In the genomic region with DNA sequence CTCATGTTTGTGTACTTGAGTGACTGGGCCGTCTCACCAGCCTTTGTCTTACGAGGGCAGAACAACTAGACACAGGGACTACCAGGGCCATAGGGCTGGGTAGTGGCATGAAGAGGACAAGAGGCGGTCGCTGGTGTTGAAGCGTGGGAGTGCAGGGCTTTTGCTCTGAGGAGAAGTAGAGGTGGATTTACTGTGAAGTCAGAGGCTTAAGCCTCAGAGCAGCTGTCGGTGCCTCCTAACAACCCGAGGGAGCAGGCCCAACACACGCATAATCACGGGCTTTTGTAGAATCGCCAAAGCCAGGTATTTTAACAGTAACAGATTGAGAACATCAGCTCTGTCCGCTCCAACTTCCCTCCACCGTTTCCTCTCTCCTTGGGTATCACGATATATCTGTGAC, we compare ENCODE assay signal across 23 mouse cellular contexts. TPM values are rescaled to one million over a fixed set of nuclear protein-coding genes. Genes with fewer than 3 reads are reported as not detected.
DNase-seq lines count a peak whose midpoint lies in the region; ATAC-seq lines count a peak whose summit lies in the region.
"Had no signal": no experiment of that assay in that cellular context is flagged by ENCODE, and none has a peak within 500 bp of the region (broad histone marks: within the 10 kb centered on the region; RNA-seq: fewer than 3 reads in every experiment).

No protein-coding gene starts in this region.

- no peak overlapping the region for H3K4me3 ChIP-seq in midbrain, embryonic 11.5 days (ENCODE audit: low read depth, low read length)
- H3K4me3 ChIP-seq in midbrain, embryonic 15.5 days, result no peak overlapping the region
- H3K4me3 ChIP-seq: embryonic facial prominence, embryonic 13.5 days; embryonic facial prominence, embryonic 15.5 days; erythroblast, embryonic 14.5 days; forebrain, embryonic 10.5 days; forebrain, embryonic 12.5 days had no signal

- 5% methylated on average over 13 of the region's 13 CpGs for WGBS in midbrain, embryonic 11.5 days
- 9% methylated on average over 13 of the region's 13 CpGs for WGBS in midbrain, embryonic 15.5 days

- peaks cover 11% of the 10 kb centered on the region for H3K4me1 ChIP-seq in midbrain, embryonic 11.5 days (ENCODE audit: control insufficient read depth, insufficient read depth, low read length)
- H3K4me1 ChIP-seq in midbrain, embryonic 15.5 days, result no peaks in the 10 kb centered on the region
- H3K4me1 ChIP-seq: embryonic facial prominence, embryonic 13.5 days; embryonic facial prominence, embryonic 15.5 days had no signal

- H3K9ac ChIP-seq in midbrain, embryonic 11.5 days (ENCODE audit: low read length), result no peak overlapping the region
- H3K9ac ChIP-seq in midbrain, embryonic 15.5 days, result no peak overlapping the region
- H3K9ac ChIP-seq: embryonic facial prominence, embryonic 13.5 days; embryonic facial prominence, embryonic 15.5 days; forebrain, embryonic 12.5 days had no signal

- H3K27ac ChIP-seq in midbrain, embryonic 11.5 days (ENCODE audit: low read depth, low read length), result no peak overlapping the region
- no peak overlapping the region for H3K27ac ChIP-seq in midbrain, embryonic 15.5 days
- H3K27ac ChIP-seq: embryonic facial prominence, embryonic 13.5 days; embryonic facial prominence, embryonic 15.5 days; forebrain, embryonic 10.5 days; forebrain, embryonic 12.5 days had no signal

- peaks cover 20% of the 10 kb centered on the region for H3K27me3 ChIP-seq in midbrain, embryonic 11.5 days (ENCODE audit: control insufficient read depth, insufficient read depth, low read length)
- H3K27me3 ChIP-seq in midbrain, embryonic 15.5 days (replicated peaks), result no peaks in the 10 kb centered on the region

- ATAC-seq in midbrain, embryonic 11.5 days (ENCODE audit: low FRiP score), result no peak
- no peak for ATAC-seq in midbrain, embryonic 15.5 days (replicated peaks)
- ATAC-seq: forebrain, embryonic 14.5 days; forebrain, embryonic 16.5 days had no signal

- H3K4me2 ChIP-seq in midbrain, embryonic 11.5 days, result no peak overlapping the region
- H3K4me2 ChIP-seq in midbrain, embryonic 15.5 days, result no peak overlapping the region
- H3K4me2 ChIP-seq: embryonic facial prominence, embryonic 13.5 days; embryonic facial prominence, embryonic 15.5 days; forebrain, embryonic 12.5 days had no signal

- H3K36me3 ChIP-seq in midbrain, embryonic 11.5 days (ENCODE audit: control insufficient read depth, insufficient read depth, low read length), result no peaks in the 10 kb centered on the region
- H3K36me3 ChIP-seq in midbrain, embryonic 15.5 days (replicated peaks), result no peaks in the 10 kb centered on the region
- H3K36me3 ChIP-seq: embryonic facial prominence, embryonic 13.5 days; embryonic facial prominence, embryonic 15.5 days; forebrain, embryonic 10.5 days; forebrain, embryonic 12.5 days had no signal

- peak; percentile 88 for DNase-seq in midbrain, embryonic 11.5 days (ENCODE audit: low spot score, missing footprints)
- peak; percentile 16 for DNase-seq in retina, embryonic 14.5 days (ENCODE audit: low spot score)
- peak; percentile 60 for DNase-seq in retina, postnatal 1 day
- DNase-seq in thymus, postnatal 14 days, result no peak
- DNase-seq: adrenal gland, adult 2 months; adrenal gland, postnatal 10 days; adrenal gland, postnatal 25 days; cerebellum, adult 11 months; cerebellum, adult 18-20 months; cerebellum, adult 8-10 months; cerebellum, adult 9-11 months; cerebellum, postnatal 14 days; cerebellum, postnatal 36 days; embryo, embryonic 11 days had no signal

- no peaks in the 10 kb centered on the region for H3K9me3 ChIP-seq in midbrain, embryonic 11.5 days (ENCODE audit: control insufficient read depth, low read length)
- no peaks in the 10 kb centered on the region for H3K9me3 ChIP-seq in midbrain, embryonic 15.5 days
- H3K9me3 ChIP-seq: embryonic facial prominence, embryonic 13.5 days; embryonic facial prominence, embryonic 15.5 days; forebrain, embryonic 10.5 days; forebrain, embryonic 12.5 days had no signal

RNA-seq across cellular contexts. Expression of a gene that starts 26.6 kb away (rescaled TPM):
- 5.6 and 6.1 TPM in 2 replicates for polyA plus RNA-seq in midbrain, embryonic 11.5 days (2014; fragmentation: Nextera tagmentation; extraction: Ambion mirVana)
- 3.9 TPM in 2 replicates for polyA plus RNA-seq in midbrain, embryonic 15.5 days (2015; fragmentation: Nextera tagmentation; extraction: Ambion mirVana)

RNA-seq across cellular contexts. Expression of a gene that starts 44.0 kb away (rescaled TPM):
- 0.40 and 0.54 TPM in 2 replicates for polyA plus RNA-seq in midbrain, embryonic 11.5 days (2014; fragmentation: Nextera tagmentation; extraction: Ambion mirVana)
- 0.28 and 0.68 TPM in 2 replicates for polyA plus RNA-seq in midbrain, embryonic 15.5 days (2015; fragmentation: Nextera tagmentation; extraction: Ambion mirVana)
- polyA plus RNA-seq: embryonic facial prominence, embryonic 11.5 days; erythroblast, embryonic 14.5 days had no signal
